Mouse (Mus musculus): ENCODE results near the gene Tmem28.
A peak's percentile ranks its signal among the peaks of the same experiment; 100 is the strongest.

Gene Tmem28

DNA sequence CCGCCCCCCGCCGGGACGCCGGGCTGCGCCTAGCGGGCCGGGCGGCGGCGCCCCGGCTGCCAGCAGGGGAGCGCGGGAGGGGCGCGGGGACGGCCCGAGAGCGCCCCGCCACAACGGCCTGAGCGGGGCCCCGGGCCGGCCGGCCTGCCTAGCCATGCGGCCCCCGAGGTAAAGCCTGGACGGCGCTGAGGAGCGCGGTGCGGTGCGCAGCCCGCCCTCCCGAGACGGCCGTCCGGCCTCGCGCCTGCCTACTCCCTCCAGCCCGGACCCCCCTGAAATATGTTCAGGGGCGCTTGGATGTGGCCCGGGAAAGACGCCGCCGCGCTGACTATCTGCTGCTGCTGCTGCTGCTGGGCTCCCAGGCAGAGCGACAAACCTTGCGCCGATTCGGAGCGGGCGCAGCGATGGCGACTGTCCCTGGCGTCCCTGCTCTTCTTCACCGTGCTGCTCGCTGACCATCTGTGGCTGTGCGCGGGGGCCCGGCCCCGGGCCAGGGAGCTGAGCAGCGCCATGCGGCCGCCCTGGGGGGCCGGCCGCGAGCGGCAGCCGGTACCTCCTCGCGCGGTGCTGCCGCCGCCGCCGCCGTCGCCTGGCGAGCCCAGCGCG, at the start of gene Tmem28:
TSS of gene Tmem28 (plus strand) at position 232 of the 606 bp plus-strand sequence.
- no peak for DNase-seq (ENCODE audit: low spot score in 2 of 2)

DNA sequence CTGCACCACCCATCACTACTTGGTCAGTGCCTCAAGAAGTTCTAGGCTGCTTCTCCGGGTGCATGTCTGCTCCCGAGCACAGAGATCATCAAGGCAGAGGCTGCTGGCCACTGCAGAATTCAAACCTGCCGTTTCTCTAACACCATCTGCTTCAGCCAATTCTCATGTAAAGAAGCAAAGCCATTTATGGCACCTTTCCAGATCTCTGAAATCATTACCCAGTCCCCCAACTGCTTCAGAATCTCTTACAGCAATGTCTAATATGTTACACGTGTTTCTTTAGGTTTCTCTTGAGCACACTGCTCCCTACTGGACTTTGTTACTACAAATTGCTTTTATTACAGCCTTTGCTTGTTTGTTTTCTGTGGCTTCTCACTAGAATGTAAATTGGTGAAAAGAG, 40.5 kb upstream of the Tmem28 start:
- no peak for DNase-seq (ENCODE audit: low spot score in 2 of 2)

DNA sequence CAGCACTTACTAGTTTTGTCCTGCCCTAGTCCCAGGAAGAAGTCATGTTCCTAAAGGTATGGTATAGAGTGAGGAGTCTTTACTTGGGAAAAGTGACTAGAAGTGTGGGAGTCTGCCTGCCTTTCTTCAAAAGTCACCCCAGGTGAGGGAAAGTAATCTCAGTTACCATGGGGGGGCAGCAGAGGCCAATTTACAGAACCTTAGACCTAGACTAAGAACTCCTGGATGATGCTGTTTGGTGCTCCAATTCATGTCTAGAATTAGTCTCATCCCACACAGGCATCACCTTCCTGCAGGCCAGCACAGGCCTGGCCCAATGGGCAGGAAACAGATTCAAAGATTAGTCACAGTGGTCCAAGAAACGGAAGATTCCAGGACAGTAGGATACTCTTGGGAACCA, 12.4 kb upstream of the Tmem28 start:
- no peak for DNase-seq (ENCODE audit: low spot score in 2 of 2)

DNA sequence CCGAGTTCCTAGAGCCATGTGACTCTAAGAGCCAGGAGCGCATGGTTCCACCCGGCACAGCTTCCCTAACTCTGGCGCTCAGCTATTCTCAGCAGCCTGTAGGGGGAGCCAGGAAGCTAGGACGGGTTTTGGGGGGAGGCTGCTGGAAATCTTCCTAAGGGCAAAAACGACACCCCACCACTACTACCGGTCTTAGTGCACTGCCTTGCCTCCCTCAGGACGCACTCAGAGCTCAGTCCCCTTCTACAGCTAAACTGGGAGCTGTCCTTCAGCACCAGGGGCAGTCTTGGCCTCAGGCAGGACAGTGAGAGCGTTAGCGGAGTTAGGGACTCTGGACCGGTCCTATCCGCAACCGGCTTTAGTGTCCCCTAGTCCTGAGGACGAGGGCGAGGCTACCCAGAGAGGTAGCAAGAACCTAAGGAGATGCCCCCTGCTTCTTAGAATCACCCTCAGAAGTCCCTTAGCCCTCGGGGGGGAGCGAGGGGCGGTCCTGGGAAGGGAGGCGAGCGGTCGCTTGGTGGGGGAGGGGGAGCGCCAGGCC, 1.4 kb upstream of the Tmem28 start:
- DNase-seq (ENCODE audit: low spot score in 2 of 2) = no peak

DNA sequence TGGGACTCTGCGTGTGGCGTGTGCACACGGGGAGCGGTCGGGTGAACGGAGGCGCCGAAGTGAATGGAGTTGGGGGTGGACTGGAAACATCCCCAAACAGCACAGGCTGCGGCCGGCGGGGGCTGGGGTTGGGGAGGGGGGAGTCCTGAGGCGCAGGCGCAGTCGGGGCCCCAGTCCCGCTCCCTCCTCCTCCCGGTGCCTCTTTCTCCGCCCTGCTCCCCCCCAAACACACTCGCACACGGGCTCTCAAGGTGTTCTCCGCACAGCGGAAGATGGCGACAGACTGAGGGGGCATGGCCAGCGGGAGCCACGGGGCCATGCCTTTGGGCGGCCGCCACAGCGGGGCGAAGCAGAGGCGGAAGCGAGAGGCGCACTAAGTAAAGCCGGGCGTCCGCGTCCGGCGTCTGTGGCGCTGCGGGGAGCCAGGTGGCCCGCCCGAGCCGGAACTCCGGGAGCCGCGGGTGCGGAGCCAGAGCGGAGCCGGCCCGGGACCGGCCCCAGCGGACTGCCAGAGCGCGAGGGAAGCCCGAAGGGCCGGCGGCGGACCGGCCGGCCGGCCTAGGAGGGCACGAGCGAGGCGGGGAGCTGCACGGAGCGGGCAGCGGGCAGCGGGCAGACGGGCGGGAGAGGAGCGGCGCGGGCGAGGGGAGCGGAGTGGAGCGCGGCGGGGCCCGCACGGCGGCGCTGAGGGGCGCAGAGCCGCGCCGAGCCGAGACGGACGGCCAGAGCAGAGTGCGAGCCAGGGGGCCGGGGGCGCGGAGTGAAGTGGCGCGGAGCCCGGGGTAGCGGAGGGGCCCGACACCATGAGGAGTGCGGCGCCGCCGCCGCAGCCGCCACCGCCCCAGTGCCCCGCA, 658 bp upstream of the Tmem28 start:
- no peak for DNase-seq (ENCODE audit: low spot score in 2 of 2)

DNA sequence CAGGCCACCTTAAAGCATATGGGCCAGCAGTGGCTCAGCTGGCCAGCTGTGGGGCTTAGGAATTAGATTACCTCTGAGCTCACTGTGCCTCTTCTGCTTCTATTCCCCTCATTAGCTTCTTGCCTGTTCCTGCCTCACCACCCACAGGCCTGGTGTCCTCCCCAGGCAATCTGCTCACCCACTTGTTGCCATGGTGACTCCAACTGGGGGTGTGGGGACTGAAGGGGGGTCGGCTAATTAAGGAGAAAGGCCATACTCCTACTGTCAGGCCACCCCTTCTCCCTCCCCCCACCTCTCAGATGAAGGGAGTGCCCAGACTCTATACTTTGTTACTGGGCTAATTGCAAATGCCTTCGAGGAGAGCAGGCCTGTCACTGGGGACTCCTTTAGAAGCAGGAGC, 21.3 kb downstream of the Tmem28 start:
- no peak for DNase-seq (ENCODE audit: low spot score in 2 of 2)

DNA sequence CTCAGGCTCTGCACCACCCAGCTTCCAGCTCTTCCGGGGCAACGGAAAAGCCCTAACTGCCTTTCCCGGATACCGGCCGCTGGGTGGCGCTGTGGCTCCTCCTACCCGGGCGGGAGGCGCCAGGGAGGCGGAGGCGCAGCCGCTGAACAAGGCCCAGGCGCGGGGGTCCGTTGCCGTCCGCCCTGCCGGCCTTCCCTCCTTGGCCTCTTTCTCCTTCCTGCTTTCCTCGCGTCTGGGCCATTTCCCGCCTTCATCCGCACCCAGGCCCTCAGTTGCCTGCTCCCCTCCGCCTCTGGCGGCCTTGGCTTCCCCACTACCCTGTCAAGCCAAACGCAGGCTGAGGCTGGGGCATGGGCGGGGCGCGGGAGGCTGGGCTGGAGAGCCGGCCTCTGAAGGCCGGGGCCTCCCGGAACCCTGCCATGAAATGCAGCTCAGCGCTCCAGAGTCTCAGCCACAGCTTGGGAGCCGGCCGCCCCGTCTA, 32.5 kb downstream of the Tmem28 start:
- peak; percentile 16 to 19 for DNase-seq (ENCODE audit: low spot score in 2 of 2)

DNA sequence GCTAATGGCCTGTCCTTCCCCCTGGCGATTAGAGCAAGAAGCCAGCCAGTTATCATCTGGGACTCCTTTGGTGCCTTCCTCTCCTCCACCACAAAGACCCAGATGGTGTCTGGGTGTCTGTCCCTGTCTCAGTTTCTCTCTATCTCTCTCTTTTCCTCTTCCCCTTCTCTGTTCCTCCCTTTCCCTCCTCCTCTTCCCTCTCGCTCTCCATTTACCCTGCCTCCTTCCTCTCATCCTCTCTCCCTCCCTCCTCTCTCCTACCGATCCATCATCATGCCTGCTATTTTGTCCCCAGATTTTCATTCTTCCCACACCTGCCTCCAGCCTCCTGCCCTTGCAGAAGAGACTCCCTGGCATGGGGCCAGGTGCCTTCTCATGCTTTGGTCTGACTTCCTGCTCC, 33.0 kb downstream of the Tmem28 start:
- DNase-seq (ENCODE audit: low spot score in 2 of 2) = peak in 1 of 2 experiments; percentile 0

DNA sequence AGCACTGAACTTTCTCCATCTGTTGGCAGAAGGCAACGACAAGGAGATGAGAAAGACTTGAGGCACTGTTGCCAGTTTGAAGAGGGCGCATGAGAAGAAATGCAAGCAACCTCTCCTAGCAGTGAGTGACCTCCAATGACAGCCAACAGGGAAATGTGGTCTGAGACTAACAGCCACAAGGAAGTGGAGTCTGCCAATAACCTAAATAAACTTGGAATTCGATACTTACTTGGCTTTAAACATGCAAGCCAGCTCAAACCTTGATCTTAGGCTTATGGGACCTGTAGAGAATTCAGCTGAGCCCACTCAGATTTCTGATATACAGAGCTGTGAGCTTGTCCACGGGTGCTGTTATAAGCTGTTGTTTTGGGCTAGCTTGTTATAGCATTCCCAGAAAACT, 51.4 kb downstream of the Tmem28 start:
- no peak for DNase-seq (ENCODE audit: low spot score in 2 of 2)

DNA sequence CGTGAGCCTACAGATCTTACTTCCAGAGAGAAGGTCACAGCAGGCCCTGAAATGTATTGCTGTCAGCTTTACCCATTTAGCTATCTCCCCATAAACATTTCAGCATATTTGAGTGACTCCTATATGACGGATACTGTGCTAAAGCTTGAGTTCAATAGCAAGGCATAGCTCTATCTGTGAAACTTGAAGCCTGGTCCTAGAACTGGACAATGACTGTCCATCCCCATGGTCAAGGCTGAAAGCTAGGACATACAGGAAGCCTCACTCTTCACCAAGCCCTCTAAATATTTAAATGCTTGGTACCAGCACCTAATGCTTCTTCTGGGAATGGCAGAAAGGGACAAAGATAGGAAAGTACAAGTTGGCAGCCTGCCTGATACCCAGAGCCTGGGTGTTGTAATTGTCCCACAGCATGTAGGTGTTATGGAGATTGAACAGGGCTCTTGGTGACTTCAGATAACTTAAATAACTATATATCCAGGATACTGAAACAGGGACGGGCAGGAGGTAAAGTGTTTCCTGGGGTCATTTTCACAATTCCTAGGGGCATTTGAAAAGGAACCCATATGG, 51.9 kb downstream of the Tmem28 start:
- DNase-seq (ENCODE audit: low spot score in 2 of 2) = no peak

DNA sequence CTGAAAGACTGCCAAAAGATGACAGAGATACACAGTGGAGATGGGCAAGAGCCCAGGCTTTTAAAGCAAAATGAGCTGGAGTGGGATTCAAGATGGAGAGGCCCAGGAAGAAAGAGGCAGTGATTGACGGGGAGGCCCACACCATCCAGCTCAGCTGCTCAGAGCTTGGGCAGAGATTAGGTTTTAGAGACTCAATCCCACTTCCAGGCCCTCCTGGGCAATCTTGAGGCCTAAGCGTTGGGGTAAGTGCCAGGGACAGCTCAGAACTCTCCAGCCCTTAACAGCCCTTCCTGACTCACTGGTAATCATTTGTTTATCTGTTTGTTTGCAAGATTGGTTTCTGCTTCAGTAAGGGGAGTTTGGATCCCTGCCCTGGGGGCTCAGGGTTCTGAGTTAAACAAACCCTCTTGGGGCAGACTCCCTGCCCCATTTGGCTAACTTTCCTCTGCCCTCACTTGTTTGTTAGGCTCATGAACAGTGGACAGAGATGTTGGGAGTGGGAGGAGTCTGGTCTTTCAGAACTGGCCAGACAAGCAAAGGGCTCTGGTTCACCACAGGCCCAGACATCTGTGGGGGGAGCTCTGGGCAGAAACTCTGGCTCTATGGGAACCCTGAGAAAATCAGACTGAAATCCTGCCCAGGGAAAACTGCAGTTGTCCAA, 52.6 kb downstream of the Tmem28 start:
- DNase-seq (ENCODE audit: low spot score in 2 of 2) = no peak

DNA sequence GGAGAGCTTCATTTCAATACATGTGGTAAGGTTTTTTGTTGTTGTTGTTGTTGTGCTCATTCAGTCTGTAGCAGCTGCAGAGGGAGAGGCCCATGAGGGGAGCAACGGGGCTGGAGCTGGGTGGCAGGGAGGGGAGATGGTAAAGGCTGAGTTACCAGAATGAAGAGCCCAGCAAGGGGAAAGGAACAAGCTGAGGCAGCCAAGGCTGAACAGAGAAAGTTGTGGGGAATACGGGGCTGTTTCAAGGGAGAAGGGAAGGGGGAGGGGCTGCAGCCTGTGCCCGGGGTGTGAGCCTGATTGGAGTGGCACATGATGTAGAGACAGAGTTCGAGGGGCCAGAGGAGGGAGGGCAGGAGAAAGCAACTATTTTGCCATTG, 53.1 kb downstream of the Tmem28 start:
- DNase-seq (ENCODE audit: low spot score in 2 of 2) = no peak

DNA sequence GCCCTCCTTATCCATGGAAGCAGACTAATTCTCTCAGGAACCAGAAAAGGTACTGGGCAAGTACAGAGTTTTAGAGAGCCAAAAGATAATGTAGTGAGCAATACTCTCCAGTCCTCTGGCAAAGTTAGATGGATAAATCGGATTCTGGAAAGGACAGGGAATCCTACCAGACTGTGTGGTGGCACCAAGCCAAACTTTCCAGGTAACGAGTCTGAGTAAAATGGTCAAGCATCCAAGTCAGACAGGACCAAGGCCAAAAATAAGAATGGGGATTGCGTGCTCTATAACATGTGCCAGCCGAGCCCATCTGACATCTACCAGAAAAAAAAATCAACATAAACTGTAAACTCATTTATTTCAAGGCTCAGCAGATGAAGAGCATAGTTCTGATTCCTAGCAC, 56.0 kb downstream of the Tmem28 start:
- DNase-seq (ENCODE audit: low spot score in 2 of 2) = no peak

DNA sequence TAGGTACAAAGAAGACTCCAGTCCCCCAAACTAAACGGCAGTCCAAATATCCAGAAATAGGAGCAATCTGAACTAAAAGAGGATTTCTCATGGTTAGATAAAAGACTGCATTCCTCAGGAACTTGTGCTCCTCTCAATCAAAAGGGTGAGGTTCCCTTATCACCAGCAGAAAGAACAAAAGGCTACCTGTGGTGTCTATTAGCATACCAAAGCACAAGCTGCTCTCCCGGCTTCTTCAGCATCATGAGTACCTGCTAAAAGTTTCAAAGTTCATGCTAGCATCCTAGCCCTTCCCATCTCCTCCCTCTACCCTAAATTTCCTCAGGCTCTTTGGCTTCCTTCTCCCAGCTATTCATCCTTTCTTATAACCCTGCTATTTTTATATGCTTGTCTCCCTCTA, 62.6 kb downstream of the Tmem28 start:
- no peak for DNase-seq (ENCODE audit: low spot score in 2 of 2)
